Mouse (Mus musculus) retina, postnatal 7 days (tissue): ENCODE data around the gene Tppp2.
"Not testable (repeated sequence)": the region's sequence is repeated elsewhere in the genome, so short reads cannot be mapped to it uniquely, and the experiment has no call there.

ENCODE experiments used
- DNase-seq: peaks from one replicate; pipeline ENCODE4 v3.0.0-alpha.2; 2012; ENCODE audit warnings: low read depth, low spot score

The Tppp2 gene

DNA sequence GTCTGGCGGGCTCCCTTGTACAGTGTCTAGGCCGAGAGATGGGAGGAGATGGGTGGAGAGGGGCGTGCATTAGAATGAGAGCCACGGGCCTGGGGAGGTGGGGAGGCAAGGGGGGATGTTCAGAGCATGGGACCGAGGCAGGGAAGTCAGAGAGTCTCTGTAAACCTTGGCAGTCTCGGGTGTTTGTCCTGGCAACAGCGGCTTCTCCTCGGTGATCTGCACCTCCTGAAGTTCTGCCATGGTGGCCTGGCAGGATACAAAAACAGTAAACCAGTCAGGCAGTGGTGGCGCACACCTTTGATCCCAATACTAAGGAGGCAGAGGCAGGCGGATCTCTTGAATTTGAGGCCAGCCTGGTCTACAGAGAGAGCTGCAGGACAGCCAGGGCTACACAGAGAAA is 6.9 kb upstream of the Tppp2 start:
- DNase-seq: no peak

DNA sequence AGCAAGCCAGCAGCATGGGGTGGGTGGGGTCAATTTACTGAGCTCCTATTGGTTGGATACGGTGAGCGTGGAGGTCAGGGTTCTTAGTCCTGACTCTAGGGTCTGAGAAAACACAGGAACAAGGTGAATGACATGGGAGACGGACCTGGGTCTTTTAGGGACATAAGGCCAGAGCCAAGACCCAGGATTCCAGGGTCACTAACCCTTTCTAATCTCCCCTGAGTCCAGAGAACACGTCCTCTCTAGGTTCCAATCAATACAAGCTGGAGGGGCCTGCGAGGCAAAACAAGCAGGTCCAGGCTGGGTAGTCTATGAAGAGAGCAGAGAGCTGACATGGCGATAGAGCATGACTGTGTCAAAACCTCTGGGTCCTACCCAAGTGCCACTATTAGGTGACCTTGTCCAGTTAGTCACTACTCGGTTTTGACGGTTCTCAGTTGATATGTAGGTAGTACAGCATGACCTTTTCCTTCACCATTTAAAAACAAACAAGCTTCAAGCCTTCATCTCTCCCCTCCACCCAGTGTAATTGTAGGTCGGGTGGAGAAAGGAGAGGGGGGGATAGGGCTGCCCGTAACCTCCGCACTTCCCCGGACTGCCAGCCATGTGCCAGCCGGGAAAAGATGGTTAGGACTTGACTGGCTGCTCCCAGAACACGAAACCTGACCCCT is 5.7 kb upstream of the Tppp2 start:
- DNase-seq: no peak

DNA sequence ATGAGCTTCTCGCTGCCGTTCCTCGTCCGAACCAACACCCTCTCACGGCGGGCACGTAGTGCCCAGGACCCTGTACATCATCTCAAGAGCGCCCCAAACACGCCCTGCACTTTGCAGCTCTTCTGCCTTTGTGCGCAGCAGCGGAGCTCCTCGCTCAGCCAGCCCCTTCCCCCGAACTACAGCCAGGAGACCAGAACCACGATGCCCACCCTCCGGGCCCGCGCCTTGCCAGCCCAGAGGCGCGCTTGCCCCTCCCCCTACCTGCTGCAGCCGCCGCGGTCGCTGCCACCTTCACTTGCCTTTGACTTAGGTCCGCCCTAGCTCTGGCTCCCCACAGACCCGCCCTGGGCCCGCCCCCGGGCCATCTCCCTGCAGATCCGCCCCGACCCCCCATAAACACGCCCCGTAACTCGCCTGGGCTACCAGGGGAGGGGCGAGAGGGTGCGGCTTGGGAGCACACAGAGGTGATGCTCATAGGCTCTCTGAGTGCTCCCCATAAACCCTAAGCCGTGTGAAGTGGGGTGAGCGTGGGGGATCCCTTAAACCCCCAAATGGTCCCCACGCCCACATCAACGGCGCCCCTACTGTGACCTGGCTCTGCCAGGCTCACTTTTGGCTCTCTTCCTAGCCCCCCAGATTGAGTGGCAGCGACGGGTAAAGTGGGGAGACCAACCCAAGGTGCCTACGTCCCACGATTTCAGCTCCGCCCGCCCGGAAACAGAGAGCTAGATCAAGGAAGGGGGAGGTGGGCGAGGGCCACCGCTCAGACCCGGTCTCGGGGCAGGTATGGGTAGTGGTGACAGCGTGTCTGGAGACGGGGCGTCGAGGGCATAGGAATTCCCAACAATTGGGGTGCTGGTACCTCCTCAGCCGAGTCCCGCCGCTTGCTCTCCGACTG is 4.9 kb upstream of the Tppp2 start:
- no peak for DNase-seq

DNA sequence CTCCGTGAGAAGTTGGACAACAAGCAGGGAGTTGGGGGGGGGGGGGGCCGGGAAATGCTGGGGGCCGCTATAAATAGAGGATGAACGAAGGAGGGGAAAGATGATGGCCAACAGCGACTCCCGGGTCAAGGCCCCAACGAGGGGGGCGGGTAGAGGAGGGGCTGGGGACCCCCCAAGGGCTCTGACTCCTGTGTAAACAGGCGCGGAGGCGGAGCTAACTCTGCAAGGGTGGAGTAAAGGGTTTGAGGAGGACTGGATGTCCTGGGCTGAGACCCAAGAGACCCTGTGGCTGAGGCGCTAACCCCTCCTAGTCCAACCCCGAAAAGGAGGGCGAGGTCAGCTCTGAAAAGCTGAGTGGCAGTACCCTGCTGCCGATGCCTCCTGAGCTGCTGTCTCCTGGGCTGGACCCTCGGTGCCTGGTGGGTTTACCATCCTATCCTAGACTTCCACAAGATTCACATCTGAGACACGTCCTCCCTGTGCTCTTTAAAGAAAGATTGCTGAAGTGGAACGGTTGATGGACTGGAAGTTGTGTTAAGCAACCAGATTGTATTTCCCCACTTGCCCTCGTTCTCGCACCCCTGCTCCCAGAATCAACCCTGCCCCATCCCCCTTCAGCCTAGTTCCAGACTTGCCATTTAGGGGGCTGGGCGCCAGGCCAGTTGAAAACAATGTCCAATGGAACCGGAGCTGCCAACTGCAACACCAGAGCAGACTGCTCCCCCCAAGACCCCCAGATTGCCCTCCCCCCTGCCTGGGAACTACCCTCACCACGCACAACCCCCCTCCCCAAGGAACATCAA is 4.1 kb upstream of the Tppp2 start, which contains the start of gene Ndrg2:
Ndrg2 (minus strand) TSS at position 199 of the 803 bp plus-strand sequence.
- DNase-seq: no peak

DNA sequence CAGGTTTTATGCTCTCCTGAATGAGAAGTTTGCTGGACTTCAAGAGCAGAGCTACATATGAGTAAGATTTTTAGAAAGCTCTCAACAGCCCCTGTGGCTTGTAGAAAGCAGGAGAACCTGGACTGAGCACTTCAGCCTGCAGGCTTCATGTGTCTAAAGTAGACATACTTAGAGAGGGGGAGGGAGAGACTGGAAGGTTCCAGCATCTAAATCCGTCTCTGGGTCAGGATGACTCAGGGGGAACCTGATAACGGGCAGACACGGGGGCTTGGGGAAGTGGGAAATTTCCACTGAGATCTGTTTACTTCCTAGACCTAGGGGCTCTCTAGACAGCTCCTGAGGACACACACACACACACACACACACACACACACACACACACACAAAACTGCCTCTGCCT is 3.2 kb upstream of the Tppp2 start:
- no peak for DNase-seq

DNA sequence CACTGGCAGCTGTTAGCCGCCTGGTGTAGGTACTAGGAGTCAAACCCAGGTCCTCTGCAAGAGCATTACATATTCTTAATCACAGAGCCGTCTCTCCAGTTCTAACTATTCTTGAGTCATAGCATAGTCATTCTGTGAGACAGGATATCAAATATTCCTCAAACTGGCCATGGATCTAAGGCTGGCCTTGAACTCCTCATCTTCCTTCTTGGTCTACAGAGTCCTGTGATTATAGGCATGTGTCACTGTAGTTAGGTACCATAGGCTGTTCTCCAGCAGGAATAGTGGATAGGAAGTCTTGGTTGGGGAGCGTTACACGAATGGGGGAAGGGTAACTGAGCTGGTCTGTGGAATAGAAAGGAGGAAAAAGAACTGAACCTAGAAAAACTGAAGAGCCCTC is 1.7 kb upstream of the Tppp2 start:
- no peak for DNase-seq

DNA sequence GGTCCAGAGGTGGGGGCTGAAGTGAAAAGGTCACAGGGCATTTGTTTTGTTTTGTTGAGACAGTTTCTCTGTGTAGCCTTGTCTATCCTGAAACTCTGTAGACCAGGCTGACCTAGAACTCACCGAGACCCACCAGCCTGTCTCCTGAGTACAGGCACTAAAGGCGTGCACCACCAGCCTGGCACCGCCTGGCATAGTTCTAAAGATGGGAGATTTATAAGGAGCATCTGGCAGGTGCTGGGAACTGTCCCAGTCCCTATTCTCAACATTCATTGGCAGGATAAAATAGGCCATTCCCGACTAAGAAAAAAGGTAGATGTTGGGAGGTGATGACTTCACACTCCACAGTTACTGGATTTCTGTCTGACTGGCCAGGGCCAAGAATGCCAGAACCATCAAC is 741 bp downstream of the Tppp2 start:
- DNase-seq: no peak

DNA sequence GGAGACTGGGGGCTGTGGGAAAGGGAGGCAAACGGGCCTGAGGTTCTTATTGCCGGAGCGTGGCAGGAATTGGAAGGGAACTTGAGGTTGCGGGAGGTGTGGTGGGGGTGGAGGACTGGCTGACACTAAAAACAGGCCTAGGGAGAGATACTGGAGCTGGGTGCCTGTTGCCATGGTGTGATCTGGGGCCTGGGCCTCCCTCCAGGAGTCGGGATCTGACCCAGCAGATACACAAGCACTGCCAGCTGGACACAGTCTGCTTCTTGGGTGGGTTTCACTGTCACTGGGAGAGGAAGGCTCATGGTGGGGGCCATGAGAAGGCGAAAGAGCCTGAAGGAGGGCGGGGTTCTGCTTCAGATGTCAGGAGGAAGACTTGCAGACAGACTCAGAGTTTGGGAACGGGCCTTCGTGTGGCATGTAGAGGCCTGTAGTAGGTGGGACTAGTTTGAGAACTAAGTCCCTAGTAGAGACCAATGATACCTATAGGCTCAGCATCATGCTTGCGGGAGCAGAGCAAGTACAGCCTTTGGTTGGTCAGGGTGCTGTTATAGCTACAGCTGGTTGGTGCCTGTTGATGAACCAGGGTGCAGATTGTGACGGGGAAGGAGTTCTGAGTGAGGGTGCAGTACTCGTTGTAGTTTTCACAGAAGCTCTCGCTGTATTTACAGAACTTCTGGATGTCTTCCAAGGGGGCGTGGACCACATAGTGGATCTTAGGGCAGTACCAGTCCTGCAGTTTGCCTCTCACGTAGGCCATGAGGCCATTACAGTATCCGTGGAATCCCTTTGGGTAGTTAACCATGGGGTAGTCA is 3.7 kb downstream of the Tppp2 start:
- DNase-seq: no peak

DNA sequence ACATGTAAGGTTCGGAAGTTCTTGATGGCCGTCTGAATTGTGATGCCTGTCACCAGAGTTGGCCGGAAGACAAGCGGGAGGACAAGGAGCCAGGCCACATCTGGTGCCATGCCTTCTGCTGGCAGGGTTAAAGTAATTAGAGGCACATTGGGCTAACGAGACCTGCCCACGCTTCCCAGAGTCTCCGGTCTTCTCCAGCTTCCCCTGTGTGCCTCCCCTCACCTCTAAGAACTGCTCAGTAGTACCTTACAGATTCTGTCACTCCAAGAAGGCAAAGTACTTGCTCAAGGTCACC is 4.3 kb downstream of the Tppp2 start, which contains the start of gene Rnase13:
Rnase13 (minus strand) TSS at position 203 of the 295 bp plus-strand sequence.
- no peak for DNase-seq

DNA sequence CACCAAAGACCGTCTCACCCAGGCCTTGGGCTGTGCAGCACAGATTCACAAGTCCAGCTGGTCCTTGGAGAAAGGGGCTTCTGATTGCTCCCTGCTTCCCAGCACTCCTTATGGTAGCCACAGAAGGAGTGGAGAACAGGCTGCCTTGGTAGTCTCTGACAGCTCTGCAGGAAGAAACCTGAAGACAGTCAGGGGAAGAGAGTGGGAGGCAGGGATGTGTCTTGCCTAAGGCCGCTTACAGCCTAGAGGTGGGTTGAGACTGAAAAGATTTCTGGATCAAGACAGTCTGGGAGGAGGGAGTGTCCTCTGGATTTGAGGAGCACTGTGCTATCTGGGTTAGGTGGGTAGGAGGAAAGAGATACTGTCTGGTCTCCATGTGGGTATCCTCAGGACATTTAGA is 4.7 kb downstream of the Tppp2 start:
- DNase-seq: no peak

DNA sequence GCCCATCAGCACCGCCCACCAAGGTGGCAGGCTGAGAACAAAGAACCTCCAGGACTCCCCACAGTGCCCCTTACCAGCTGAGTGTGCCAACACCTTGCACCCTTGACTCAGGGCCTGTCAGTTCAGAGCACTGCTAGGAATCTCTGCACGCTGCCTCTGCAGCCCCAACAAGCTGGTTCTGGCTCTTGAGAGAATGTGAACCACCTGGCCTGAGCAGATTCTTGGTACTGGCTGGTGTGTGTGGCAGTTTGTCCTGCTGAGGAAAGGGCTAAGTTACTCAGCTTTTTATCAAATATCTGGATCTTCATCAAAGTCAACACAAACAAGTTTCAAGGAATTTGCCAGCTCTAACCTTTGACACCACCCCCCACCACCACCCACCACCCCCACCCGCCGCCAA is 5.3 kb downstream of the Tppp2 start:
- DNase-seq: no peak

DNA sequence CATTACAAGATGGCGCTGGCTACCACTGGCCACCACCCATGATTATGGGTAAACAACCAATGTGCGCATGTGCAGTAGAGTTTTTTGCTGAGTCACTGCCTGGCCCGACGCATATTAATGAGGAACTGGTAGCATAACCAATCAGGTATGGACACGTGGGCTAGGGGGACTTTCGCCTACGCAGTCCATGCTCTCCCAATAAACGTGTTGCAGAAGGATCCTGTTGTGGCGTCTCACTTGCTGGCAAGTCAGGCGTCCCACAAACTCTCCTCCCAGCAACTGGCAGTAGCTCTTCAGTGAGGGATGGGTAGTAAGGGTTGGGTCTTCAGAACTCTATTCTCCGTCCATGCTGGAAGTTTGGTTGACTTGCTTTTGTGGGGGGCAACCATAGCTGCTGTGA is 8.7 kb downstream of the Tppp2 start:
- DNase-seq: not testable (repeated sequence)

DNA sequence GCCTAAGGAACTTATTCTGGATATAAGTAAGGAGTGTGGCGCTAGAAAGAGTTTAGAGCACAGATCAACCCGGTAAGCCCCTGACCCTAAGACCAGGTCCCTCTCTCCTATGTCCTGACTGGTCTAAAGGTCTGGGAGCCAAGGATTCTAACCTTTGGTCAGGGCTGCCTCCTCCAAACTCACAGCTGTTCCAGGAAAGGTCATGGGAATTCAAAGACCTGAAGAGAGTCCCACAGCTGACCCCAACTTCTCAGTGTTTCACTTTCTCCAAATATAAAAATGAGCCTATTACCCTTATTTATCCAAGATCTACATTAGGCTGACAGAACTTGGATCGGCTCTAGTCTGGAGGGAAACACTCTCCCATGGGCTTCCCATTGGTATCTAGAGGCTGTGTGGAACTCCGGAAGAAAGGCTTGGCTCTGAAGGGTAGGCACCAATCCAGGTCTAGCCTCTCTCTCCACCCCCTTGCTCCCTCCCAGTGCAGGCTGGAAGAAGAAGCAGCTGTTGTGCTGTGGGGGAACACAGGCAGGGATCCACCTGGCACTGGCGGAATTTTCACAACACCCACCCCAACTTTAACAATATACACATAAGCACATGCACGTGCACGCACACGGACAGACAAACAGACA is 11.2 kb downstream of the Tppp2 start:
- DNase-seq: no peak

DNA sequence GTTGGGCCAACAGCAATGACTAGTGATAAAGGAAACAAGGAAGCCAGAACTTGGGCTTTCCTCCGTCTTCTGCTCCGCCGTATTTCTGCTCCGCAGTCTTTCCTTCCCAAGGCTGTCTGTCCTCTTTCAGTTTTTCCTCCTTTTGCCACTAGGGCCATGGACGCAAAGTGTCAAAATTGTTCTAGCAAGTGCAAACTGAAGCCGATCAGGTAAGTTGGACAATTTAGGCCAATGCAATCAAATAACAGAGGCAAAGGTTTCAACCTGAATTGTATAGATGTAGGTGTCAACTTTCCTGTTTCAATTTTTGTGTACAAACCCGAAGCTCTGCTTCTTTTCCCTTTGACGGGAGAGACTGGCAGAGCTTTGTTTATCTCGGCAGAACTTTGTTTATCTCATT is 11.7 kb downstream of the Tppp2 start:
- no peak for DNase-seq

DNA sequence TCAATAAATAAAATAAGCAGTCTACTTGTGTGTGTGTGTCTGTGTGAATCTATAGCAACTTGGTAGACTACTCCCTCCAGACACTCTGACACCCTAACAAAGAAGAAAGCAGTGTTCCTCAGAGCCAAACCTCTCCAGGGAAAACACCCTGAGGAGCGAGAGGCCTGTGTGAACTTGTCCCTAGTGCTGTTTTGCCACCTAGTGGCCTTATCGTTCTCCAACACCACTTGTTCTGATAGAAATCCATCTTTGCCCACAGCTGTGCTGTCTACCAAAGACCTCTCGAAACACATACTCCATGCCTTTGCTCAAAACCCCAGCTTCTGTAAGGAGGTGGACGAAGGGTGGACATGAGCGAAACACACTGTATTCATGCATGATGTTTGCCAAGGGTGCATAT is 12.6 kb downstream of the Tppp2 start:
- DNase-seq: no peak

DNA sequence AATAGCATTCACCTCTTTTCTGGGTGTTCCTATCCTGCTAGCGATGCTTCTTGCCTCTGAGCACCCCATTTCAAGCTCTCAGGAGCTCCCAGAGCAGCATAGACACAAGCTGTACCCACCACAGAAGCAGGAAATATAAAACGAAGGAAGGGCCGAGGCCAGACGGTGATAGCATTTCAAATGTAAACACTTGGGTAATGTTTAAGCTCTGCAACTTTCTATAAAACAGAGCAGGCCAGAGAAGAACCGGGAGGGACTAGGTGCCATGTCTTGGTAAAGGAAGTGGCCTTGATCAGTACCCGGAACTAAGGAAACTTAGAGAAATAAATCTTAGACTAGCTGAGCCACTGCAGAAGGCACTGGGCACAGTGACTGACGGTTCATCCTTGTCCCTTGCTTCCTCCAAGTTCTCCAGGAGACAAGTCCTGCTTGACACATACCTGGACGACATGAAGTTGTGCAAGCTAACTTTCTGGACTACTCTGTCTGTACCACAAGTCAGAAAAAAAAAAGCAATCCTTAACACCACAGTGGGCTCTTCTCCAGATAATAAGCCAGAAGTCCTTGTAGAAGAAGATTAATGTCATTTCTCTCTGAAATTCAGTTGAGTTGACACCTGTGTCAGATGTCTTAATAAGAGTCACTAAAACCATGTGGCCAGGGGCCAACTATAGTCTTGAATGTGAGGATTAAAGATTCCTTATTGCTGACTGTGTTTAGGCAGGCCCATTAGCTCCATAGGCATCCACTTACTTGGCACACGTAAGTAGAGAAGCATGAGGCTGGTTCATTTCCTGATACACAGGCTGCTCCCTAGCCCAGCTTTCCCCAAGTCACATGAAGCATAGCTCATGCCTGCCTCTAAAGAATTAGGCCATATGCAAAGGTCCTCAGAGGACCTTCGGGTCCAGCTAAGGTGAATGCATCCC is 14.1 kb downstream of the Tppp2 start:
- no peak for DNase-seq

DNA sequence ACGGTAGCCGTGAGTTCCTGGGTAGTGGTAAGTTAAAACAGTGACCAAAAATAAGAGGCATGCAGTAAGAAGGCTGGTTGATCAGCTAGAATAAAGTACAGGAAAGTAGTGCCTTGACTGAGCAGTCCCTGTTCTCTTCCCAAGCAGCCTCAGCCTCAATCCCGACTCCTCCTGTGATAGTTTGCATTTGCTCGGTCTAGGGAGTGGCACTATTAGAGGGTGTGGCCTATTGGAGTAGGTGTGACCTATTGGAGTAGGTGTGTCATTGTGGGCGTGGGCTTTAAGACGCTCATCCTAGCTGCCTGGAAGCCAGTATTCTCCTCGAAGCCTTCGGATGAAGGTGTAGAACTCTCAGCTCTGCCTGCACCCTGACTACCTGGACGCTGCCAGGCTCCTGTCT is 20.8 kb downstream of the Tppp2 start:
- no peak for DNase-seq

DNA sequence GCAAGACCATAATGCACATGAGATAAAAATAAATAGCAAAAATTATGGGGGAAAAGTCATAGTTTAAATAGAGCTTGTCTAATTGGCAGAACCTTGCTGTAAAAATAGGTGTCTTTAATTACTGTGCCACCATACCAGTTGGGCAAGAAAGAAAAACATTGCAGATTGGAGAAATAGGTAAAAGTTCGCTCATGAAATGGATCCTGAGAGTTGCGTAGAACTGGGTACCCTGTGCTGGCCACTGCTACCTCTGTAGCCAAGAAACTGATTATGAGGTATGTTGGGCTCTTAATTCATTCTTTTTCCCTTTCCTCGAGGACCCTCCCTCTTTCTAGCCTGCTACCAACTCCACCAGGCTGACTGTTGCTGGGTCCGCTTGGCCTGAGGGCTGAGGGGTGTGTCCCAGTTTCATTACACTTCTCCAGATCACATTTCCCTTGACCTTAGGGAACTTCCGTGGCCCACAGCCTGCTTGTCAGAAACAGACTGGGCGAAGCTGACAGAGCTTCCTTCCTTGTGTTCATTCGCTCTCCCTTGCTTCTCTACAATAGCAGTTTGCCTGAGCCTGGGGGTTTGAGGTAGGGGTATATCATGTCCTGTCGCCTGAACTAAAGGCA is 22.8 kb downstream of the Tppp2 start:
- DNase-seq: no peak

DNA sequence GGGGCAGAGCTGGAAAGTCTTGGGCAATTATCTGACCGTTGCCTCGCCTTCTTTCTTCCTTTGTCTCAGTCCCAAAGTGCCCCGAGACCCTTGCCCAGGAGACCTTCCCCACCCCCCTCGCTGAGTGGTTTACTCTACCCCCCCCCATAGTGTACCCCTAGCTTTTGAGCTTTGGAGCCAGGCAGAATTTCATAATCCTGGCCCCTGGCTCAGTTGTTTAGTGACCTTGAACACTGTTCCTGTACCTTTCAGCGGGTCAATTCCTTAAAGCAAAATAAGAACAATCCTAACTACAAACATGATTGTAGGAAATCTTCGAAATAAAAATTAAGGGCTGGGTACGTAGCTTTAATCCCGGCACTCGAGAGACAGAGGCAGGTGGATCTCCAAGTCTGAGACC is 23.4 kb downstream of the Tppp2 start:
- DNase-seq: no peak

DNA sequence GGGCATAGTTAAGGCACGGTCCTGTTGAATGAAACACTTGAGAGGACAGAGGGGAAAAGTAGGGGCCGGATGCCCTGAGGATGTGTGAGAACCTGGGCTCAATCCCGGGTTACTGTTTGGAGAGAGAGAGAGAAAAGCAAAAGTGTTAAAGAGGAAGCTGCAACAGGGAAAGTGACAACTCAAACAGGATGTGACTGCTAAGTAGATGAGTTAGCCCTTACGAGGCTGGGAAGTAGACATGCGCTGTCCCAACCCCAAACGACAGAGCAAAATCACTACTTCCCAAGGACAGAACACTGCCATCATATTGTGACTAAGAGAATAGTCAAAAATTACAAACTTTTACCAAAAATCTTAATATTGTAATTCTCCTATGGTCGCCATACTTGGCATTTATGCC is 24.0 kb downstream of the Tppp2 start:
- DNase-seq: no peak
